ENCODE assay signal across 8 mouse cellular contexts in genomic region chr3:35090496-35091133, GRCm38 (mm10).
DNase-seq lines count a peak whose midpoint lies in the region; ATAC-seq and TF ChIP-seq lines count a peak whose summit lies in the region.

No protein-coding gene starts in this region.

- WGBS in embryonic facial prominence, embryonic 12.5 days: 18% methylated on average over 5 of the region's 5 CpGs
- WGBS in hindbrain, embryonic 10.5 days: 33% methylated on average over 5 of the region's 5 CpGs
- 25% methylated on average over 5 of the region's 5 CpGs for WGBS in midbrain, embryonic 12.5 days

- intact Hi-C loops in gastrocnemius, adult 2 months (cut with DNase I): no loop called here

- TF ChIP-seq CTCF in gastrocnemius, adult 2 months (IDR thresholded peaks at IDR 0.05): no peak

- no peaks in the 10 kb centered on the region for H3K27me3 ChIP-seq in embryonic facial prominence, embryonic 12.5 days
- no peaks in the 10 kb centered on the region for H3K27me3 ChIP-seq in hindbrain, embryonic 10.5 days (ENCODE audit: insufficient read depth, poor library complexity, severe bottlenecking)
- no peaks in the 10 kb centered on the region for H3K27me3 ChIP-seq in midbrain, embryonic 12.5 days

- H3K36me3 ChIP-seq in embryonic facial prominence, embryonic 12.5 days: no peaks in the 10 kb centered on the region
- no peaks in the 10 kb centered on the region for H3K36me3 ChIP-seq in hindbrain, embryonic 10.5 days
- no peaks in the 10 kb centered on the region for H3K36me3 ChIP-seq in midbrain, embryonic 12.5 days

- H3K4me3 ChIP-seq in gastrocnemius, adult 2 months: no peak overlapping the region
- no peak overlapping the region for H3K4me3 ChIP-seq in embryonic facial prominence, embryonic 12.5 days
- H3K4me3 ChIP-seq in hindbrain, embryonic 10.5 days: no peak overlapping the region
- no peak overlapping the region for H3K4me3 ChIP-seq in midbrain, embryonic 12.5 days

- 0 out of 2 replicates have a peak, but pooled peaks cover 4% of the 10 kb centered on the region for H3K4me1 ChIP-seq in embryonic facial prominence, embryonic 12.5 days
- peaks cover 59% of the 10 kb centered on the region for H3K4me1 ChIP-seq in hindbrain, embryonic 10.5 days (replicated peaks)
- peaks cover 53% of the 10 kb centered on the region for H3K4me1 ChIP-seq in midbrain, embryonic 12.5 days

- H3K9ac ChIP-seq in embryonic facial prominence, embryonic 12.5 days: no peak overlapping the region
- H3K9ac ChIP-seq in midbrain, embryonic 12.5 days (replicated peaks): no peak overlapping the region

- no peak overlapping the region for H3K27ac ChIP-seq in gastrocnemius, adult 2 months
- no peak overlapping the region for H3K27ac ChIP-seq in embryonic facial prominence, embryonic 12.5 days
- H3K27ac ChIP-seq in hindbrain, embryonic 10.5 days: peak overlapping the region; percentile 90
- peak overlapping the region; percentile 91 for H3K27ac ChIP-seq in midbrain, embryonic 12.5 days (replicated peaks)

- no peak overlapping the region for H3K4me2 ChIP-seq in embryonic facial prominence, embryonic 12.5 days (replicated peaks)
- no peak overlapping the region for H3K4me2 ChIP-seq in midbrain, embryonic 12.5 days (replicated peaks)

- no peaks in the 10 kb centered on the region for H3K9me3 ChIP-seq in embryonic facial prominence, embryonic 12.5 days
- no peaks in the 10 kb centered on the region for H3K9me3 ChIP-seq in hindbrain, embryonic 10.5 days
- H3K9me3 ChIP-seq in midbrain, embryonic 12.5 days: no peaks in the 10 kb centered on the region

- ATAC-seq in embryonic facial prominence, embryonic 12.5 days (ENCODE audit: insufficient number of reproducible peaks, insufficient read depth, low FRiP score, low TSS enrichment): 0 out of 2 replicates have a peak, but pooled peaks have one; percentile 55
- ATAC-seq in midbrain, embryonic 12.5 days (ENCODE audit: low FRiP score, low read depth): no peak
- no peak for ATAC-seq in erythroid progenitor cell, adult 5-6 weeks (replicated peaks; ENCODE audit: low FRiP score, poor library complexity, severe bottlenecking)

- DNase-seq in gastrocnemius, adult 2 months: peak; percentile 48
- no peak for DNase-seq in gastrocnemius, postnatal 4 days (ENCODE audit: low spot score in 2 of 2)
- DNase-seq in hindbrain, embryonic 10.5 days (ENCODE audit: low spot score): peak; percentile 62
- no peak for DNase-seq in thymus, postnatal 10 days (ENCODE audit: low spot score in 2 of 2)
- no peak for DNase-seq in thymus, postnatal 0 days (ENCODE audit: low spot score)

Comparison
In these comparisons a context has a peak if more than half of its experiments do, and no peak if none do; other contexts are left out.
1. DNase-seq: peak in gastrocnemius, adult 2 months (single experiment) and hindbrain, embryonic 10.5 days (single experiment); none in gastrocnemius, postnatal 4 days (0 of 2), thymus, postnatal 10 days (0 of 2) and thymus, postnatal 0 days (single experiment).
2. H3K27ac ChIP-seq: peak in hindbrain, embryonic 10.5 days (single experiment) and midbrain, embryonic 12.5 days (single experiment); none in gastrocnemius, adult 2 months (single experiment) and embryonic facial prominence, embryonic 12.5 days (single experiment).